Mouse (Mus musculus): ENCODE results near the gene Cdk14.

Gene Cdk14

GRCm38 (mm10) chr5:5319824-5320505 lies 100.1 kb downstream of the Cdk14 start:
- no peak for DNase-seq (ENCODE audit: extremely low spot score, low spot score)

GRCm38 (mm10) chr5:5314270-5314669 lies 105.8 kb downstream of the Cdk14 start:
- DNase-seq (ENCODE audit: extremely low spot score, low spot score) = no peak

- no peak for DNase-seq (ENCODE audit: extremely low spot score, low spot score)
Observed at GRCm38 (mm10) chr5:5313195-5313760, 106.8 kb downstream of the Cdk14 start.

- no peak for DNase-seq (ENCODE audit: extremely low spot score, low spot score)
Observed at GRCm38 (mm10) chr5:5305286-5305685, 114.8 kb downstream of the Cdk14 start.

- DNase-seq (ENCODE audit: extremely low spot score, low spot score) = no peak
Observed at GRCm38 (mm10) chr5:5303102-5303670, 116.9 kb downstream of the Cdk14 start.

- DNase-seq (ENCODE audit: extremely low spot score, low spot score) = no peak
Observed at GRCm38 (mm10) chr5:5301571-5302079, 118.5 kb downstream of the Cdk14 start.

GRCm38 (mm10) chr5:5300998-5301397 lies 119.1 kb downstream of the Cdk14 start:
- no peak for DNase-seq (ENCODE audit: extremely low spot score, low spot score)

- DNase-seq (ENCODE audit: extremely low spot score, low spot score) = no peak
Observed at GRCm38 (mm10) chr5:5300290-5300689, 119.8 kb downstream of the Cdk14 start.

- no peak for DNase-seq (ENCODE audit: extremely low spot score, low spot score)
Observed at GRCm38 (mm10) chr5:5297222-5297621, 122.9 kb downstream of the Cdk14 start.

- DNase-seq (ENCODE audit: extremely low spot score, low spot score) = no peak
Observed at GRCm38 (mm10) chr5:5296773-5297172, 123.3 kb downstream of the Cdk14 start.

- no peak for DNase-seq (ENCODE audit: extremely low spot score, low spot score)
Observed at GRCm38 (mm10) chr5:5292830-5293542, 127.1 kb downstream of the Cdk14 start.

GRCm38 (mm10) chr5:5291321-5291991 lies 128.7 kb downstream of the Cdk14 start:
- no peak for DNase-seq (ENCODE audit: extremely low spot score, low spot score)

- DNase-seq (ENCODE audit: extremely low spot score, low spot score) = no peak
Observed at GRCm38 (mm10) chr5:5290714-5291113, 129.4 kb downstream of the Cdk14 start.

GRCm38 (mm10) chr5:5285876-5286275 lies 134.2 kb downstream of the Cdk14 start:
- no peak for DNase-seq (ENCODE audit: extremely low spot score, low spot score)

- DNase-seq (ENCODE audit: extremely low spot score, low spot score) = no peak
Observed at GRCm38 (mm10) chr5:5284531-5284930, 135.6 kb downstream of the Cdk14 start.

GRCm38 (mm10) chr5:5283756-5284430 lies 136.2 kb downstream of the Cdk14 start:
- no peak for DNase-seq (ENCODE audit: extremely low spot score, low spot score)

GRCm38 (mm10) chr5:5282425-5282824 lies 137.7 kb downstream of the Cdk14 start:
- DNase-seq (ENCODE audit: extremely low spot score, low spot score) = no peak

- DNase-seq (ENCODE audit: extremely low spot score, low spot score) = no peak
Observed at GRCm38 (mm10) chr5:5275321-5275720, 144.8 kb downstream of the Cdk14 start.

GRCm38 (mm10) chr5:5274318-5274717 lies 145.8 kb downstream of the Cdk14 start:
- DNase-seq (ENCODE audit: extremely low spot score, low spot score) = no peak

GRCm38 (mm10) chr5:5266787-5267126 lies 153.4 kb downstream of the Cdk14 start:
- DNase-seq (ENCODE audit: extremely low spot score, low spot score) = no peak

All from neural tube, embryonic 10.5 days (tissue).